Mouse (Mus musculus): ENCODE data around the gene Cdk18. TPM values are rescaled to one million over a fixed set of nuclear protein-coding genes. Genes with fewer than 3 reads are reported as not detected.

Cdk18 gene
- polyA plus RNA-seq (2015; fragmentation: Nextera tagmentation; extraction: Ambion mirVana), result 2.8 and 11.5 TPM in 2 replicates

GRCm38 (mm10) chr1:132139416-132139864 lies at the start of gene Cdk18:
Gene Cdk18, minus strand, starts transcription at chr1:132139684.

DNA sequence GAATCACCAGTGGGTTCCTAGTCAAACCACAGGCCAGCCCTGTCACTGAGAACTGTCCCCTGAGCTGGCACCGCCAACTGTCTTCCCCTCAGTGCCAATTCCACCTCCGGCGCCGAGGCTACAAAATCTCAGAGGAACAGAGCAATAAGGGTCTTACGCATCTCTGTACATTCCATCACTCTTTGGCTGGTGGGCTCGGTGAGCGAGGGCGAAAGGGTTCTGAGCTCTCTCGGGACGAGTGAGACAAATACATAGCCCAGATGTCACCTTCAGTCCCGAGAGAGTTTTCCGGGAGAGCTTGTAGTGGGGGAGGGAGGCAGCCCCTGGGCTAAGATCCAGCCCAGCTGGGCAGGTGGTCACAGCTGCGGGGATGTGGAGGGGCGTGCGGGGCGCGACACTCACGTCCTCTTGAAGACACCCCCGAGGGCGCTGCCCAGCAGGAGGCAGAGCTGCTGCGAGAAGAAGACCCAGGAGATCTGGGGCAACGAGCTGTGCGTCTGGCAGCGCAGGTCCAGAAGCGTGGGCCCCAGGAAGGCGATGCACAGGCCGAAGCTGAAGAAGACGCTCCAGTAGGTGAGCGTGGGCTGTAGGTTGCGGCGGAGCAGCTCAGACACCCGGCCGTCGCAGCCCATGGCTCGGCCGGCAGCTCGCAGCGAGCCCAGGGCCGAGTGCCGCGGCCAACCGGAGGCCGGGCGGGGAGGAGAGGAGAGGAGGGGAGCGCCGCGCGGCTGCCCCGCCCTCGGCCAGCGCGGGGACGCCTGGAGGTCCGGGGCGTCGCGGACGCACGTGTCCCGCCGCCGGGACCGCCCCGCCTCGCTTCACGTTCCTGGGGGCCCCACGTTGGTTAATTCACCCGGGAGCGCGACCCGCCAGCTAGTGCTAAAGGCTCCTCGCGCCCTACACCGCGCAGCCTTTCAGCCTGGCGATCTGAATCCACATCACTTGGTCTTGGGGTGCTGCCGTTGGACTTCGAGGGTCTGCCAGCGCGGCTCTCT lies 71.9 kb downstream of the Cdk18 start, which contains the start of gene Mfsd4a:
Mfsd4a (minus strand) TSS at position 802 of the 995 bp plus-strand sequence.

Other genes starting within 250 kb of the Cdk18 start
- 26.6 and 33.6 TPM in 2 replicates for gene Nucks1, start 229.2 kb downstream of the Cdk18 start, polyA plus RNA-seq (2015; fragmentation: Nextera tagmentation; extraction: Ambion mirVana)
- 3.8 and 10.4 TPM in 2 replicates for gene Slc45a3, start 176.7 kb downstream of the Cdk18 start, polyA plus RNA-seq (2015; fragmentation: Nextera tagmentation; extraction: Ambion mirVana)
- gene Elk4, start 132.1 kb downstream of the Cdk18 start, polyA plus RNA-seq (2015; fragmentation: Nextera tagmentation; extraction: Ambion mirVana), result 16.6 and 18.2 TPM in 2 replicates
- 5.5 and 6.8 TPM in 2 replicates for gene Mfsd4a, start 71.6 kb downstream of the Cdk18 start, polyA plus RNA-seq (2015; fragmentation: Nextera tagmentation; extraction: Ambion mirVana)
- 1.2 and 2.6 TPM in 2 replicates for gene Lemd1, start 51.7 kb upstream of the Cdk18 start, polyA plus RNA-seq (2015; fragmentation: Nextera tagmentation; extraction: Ambion mirVana)
- 0.03 and 0.27 TPM in 2 replicates for gene AC124108.1, start 51.8 kb upstream of the Cdk18 start, polyA plus RNA-seq (2015; fragmentation: Nextera tagmentation; extraction: Ambion mirVana)
- not detected in 2 replicates for gene Gm10188, start 90.1 kb upstream of the Cdk18 start, polyA plus RNA-seq (2015; fragmentation: Nextera tagmentation; extraction: Ambion mirVana)
- 40.9 and 90.3 TPM in 2 replicates for gene Klhdc8a, start 158.9 kb upstream of the Cdk18 start, polyA plus RNA-seq (2015; fragmentation: Nextera tagmentation; extraction: Ambion mirVana)
- 1.7 and 2.3 TPM in 2 replicates for gene Nuak2, start 176.4 kb upstream of the Cdk18 start, polyA plus RNA-seq (2015; fragmentation: Nextera tagmentation; extraction: Ambion mirVana)